Mouse (Mus musculus): ENCODE data around the gene Gm2174. TPM values are rescaled to one million over a fixed set of nuclear protein-coding genes. Genes with fewer than 3 reads are reported as not detected.

Gm2174 gene
- polyA plus RNA-seq, 2 experiments, result 2.5 TPM; not detected in 1

DNA sequence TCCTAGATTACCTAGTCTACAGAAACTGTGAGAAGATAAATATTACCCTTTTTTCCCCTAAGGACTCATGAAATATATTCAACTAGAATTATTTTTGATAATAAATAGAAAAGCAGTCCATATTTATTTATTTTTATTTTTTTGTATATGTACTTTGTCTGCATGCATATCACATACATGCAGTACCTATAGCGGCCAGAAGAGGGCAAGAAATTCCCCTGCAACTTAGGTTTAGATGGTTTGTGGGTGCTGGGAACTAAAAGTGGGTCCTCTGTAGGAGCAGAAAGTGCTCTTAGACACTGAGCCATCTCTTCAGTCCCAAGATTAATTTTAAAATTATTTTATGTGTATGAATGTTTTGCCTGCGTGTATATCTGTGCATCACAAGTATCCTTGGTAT, 17.2 kb upstream of the Gm2174 start:
- no peak for ATAC-seq (ENCODE audit: low FRiP score, low read depth)
- DNase-seq (ENCODE audit: low spot score), result no peak
- H3K36me3 ChIP-seq (ENCODE audit: control insufficient read depth, insufficient read depth, low read length), result no peaks in the 10 kb centered on the region

DNA sequence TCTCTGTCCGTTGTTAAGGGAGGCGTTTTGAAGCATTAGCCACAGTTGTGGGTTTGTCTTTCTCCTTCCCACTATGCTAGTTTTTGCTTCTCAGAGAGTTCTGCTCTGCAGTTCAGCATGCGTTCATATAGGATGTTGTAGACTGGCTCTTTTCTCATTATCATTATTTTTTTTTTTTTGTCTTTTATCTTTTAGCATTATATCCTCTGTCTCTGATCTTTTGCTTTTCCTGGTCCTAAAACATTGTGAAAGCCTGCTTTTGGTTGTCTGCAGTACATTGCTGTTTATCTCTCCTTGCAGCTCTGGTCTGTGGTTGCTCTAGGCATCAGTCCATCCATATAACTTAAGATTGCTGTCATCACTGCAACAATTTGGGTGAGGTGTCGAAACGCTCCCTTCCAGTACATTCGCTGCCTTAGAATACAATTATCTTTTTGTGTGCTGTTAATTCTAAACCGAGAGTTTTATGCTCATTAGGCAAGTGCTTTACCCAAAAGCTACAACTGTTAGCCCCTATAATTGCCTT, 11.9 kb upstream of the Gm2174 start:
- no peak overlapping the region for H3K4me2 ChIP-seq (replicated peaks; ENCODE audit: low read depth, low read length, severe bottlenecking)
- no peak for DNase-seq (ENCODE audit: low spot score)
- no peak overlapping the region for H3K27ac ChIP-seq (replicated peaks; ENCODE audit: low read depth, low read length)
- no peak for TF ChIP-seq POLR2A (IDR thresholded peaks at IDR 0.05; ENCODE audit: borderline replicate concordance, extremely low read depth, insufficient read depth, insufficient read length)
- H3K27me3 ChIP-seq (ENCODE audit: control insufficient read depth, insufficient read depth, low read length), result no peaks in the 10 kb centered on the region
- H3K4me1 ChIP-seq (ENCODE audit: control insufficient read depth, insufficient read depth, low read length), result no peaks in the 10 kb centered on the region
- WGBS, result 48% methylated on average over 7 of the region's 7 CpGs
- H3K4me3 ChIP-seq (replicated peaks; ENCODE audit: low read length), result no peak overlapping the region
- no peak for ATAC-seq (ENCODE audit: low FRiP score, low read depth)
- H3K36me3 ChIP-seq (ENCODE audit: control insufficient read depth, insufficient read depth, low read length), result no peaks in the 10 kb centered on the region
- H3K9me3 ChIP-seq (ENCODE audit: control insufficient read depth, low read length), result no peaks in the 10 kb centered on the region
- no peak overlapping the region for H3K9ac ChIP-seq (ENCODE audit: low read depth, low read length, severe bottlenecking)

More for the DNA sequence above, 17.2 kb upstream of the Gm2174 start:
- 55% methylated on average over 2 of the region's 2 CpGs for WGBS
- no peaks in the 10 kb centered on the region for H3K27me3 ChIP-seq (ENCODE audit: control insufficient read depth, insufficient read depth, low read length)
- H3K27ac ChIP-seq (replicated peaks; ENCODE audit: low read depth, low read length), result no peak overlapping the region
- no peak overlapping the region for H3K4me2 ChIP-seq (replicated peaks; ENCODE audit: low read depth, low read length, severe bottlenecking)
- no peak overlapping the region for H3K9ac ChIP-seq (ENCODE audit: low read depth, low read length, severe bottlenecking)
- TF ChIP-seq POLR2A (IDR thresholded peaks at IDR 0.05; ENCODE audit: borderline replicate concordance, extremely low read depth, insufficient read depth, insufficient read length), result no peak
- no peaks in the 10 kb centered on the region for H3K9me3 ChIP-seq (ENCODE audit: control insufficient read depth, low read length)
- no peaks in the 10 kb centered on the region for H3K4me1 ChIP-seq (ENCODE audit: control insufficient read depth, insufficient read depth, low read length)
- H3K4me3 ChIP-seq (replicated peaks; ENCODE audit: low read length), result no peak overlapping the region

- H3K9ac ChIP-seq (ENCODE audit: low read depth, low read length, severe bottlenecking), result no peak overlapping the region
- 80% methylated on average over 11 of the region's 11 CpGs for WGBS
- no peak overlapping the region for H3K4me3 ChIP-seq (replicated peaks; ENCODE audit: low read length)
- no peaks in the 10 kb centered on the region for H3K36me3 ChIP-seq (ENCODE audit: control insufficient read depth, insufficient read depth, low read length)
- H3K27ac ChIP-seq (replicated peaks; ENCODE audit: low read depth, low read length), result no peak overlapping the region
- no peak for TF ChIP-seq POLR2A (IDR thresholded peaks at IDR 0.05; ENCODE audit: borderline replicate concordance, extremely low read depth, insufficient read depth, insufficient read length)
- no peak for DNase-seq (ENCODE audit: low spot score)
- H3K4me2 ChIP-seq (replicated peaks; ENCODE audit: low read depth, low read length, severe bottlenecking), result no peak overlapping the region
- no peaks in the 10 kb centered on the region for H3K9me3 ChIP-seq (ENCODE audit: control insufficient read depth, low read length)
- H3K27me3 ChIP-seq (ENCODE audit: control insufficient read depth, insufficient read depth, low read length), result no peaks in the 10 kb centered on the region
- no peaks in the 10 kb centered on the region for H3K4me1 ChIP-seq (ENCODE audit: control insufficient read depth, insufficient read depth, low read length)
- ATAC-seq (ENCODE audit: low FRiP score, low read depth), result no peak
Measured at GRCm38 (mm10) chrX:56446487-56447428, 1.0 kb upstream of the Gm2174 start.

DNA sequence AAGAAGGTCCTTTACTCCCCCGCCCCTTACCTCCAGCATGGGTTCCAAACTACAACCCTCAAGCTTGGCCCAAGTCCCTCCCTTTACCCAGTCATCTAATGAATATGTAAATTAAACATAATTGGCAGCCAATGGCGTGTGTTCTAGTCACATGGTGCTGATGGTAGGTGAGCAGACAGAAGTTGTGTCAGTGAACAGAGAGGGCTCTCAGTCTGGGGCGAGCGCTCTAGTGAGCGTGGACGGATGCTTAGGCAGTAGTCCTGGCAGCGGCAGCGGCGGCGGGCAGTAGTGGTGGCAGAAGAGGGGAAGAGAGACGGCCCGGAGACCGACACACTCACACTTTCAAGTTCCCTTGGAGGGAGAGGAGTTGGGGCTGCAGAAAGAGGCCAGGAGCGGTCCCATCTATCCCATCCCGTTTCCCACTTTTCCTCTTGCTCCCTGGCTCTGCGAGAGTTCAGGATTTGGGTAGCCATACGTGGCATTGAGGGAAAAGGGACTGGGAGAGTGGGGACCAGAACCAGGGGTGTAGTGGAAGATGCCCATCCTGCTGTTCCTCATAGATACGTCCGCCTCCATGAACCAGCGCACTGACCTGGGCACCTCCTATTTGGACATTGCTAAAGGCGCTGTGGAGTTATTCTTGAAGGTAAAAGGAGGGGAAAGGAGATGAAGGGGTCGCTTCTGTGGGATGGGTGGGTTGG, 7.1 kb downstream of the Gm2174 start, which contains the start of gene Ints6l:
Ints6l (plus strand) TSS at position 187 of the 701 bp plus-strand sequence.
- 25% methylated on average over 20 of the region's 22 CpGs for WGBS
- Histone ChIP-seq H3K36me3 (ENCODE audit: control insufficient read depth, insufficient read depth, low read length) (no peaks in the 10 kb centered on the region), H3K27ac (replicated peaks; ENCODE audit: low read depth, low read length) (peak within 1 kb of the TSS; percentile 94), H3K27me3 (ENCODE audit: control insufficient read depth, insufficient read depth, low read length) (no peaks in the 10 kb centered on the region), H3K4me3 (replicated peaks; ENCODE audit: low read length) (peak within 1 kb of the TSS; percentile 55), H3K4me2 (replicated peaks; ENCODE audit: low read depth, low read length, severe bottlenecking) (peak within 1 kb of the TSS; percentile 50), H3K9ac (ENCODE audit: low read depth, low read length, severe bottlenecking) (peak within 1 kb of the TSS; percentile 84), H3K4me1 (ENCODE audit: control insufficient read depth, insufficient read depth, low read length) (no peaks in the 10 kb centered on the region), H3K9me3 (ENCODE audit: control insufficient read depth, low read length) (no peaks in the 10 kb centered on the region)
- peak; percentile 87 for DNase-seq (ENCODE audit: low spot score)
- peak; percentile 82 for ATAC-seq (ENCODE audit: low FRiP score, low read depth)
- TF ChIP-seq POLR2A (IDR thresholded peaks at IDR 0.05; ENCODE audit: borderline replicate concordance, extremely low read depth, insufficient read depth, insufficient read length), result peak; percentile 90; the same call in 1 of the 2 replicates
